Mouse (Mus musculus) heart, postnatal 36 days (tissue): ENCODE measurements around the gene Mob3b. TPM values are rescaled to one million over a fixed set of nuclear protein-coding genes. Genes with fewer than 3 reads are reported as not detected.

Experiments
- DNase-seq, 2 experiments: peaks; one replicate each; pipeline ENCODE4 v3.0.0; 2021 to 2022
- intact Hi-C: fragments of 180-260 bp; cut with DNase I; formaldehyde crosslinking; loops from one replicate; pipeline ENCODE4 v1.15.1; 2025
- total RNA-seq, 2 experiments: library from RNA; stranded (reverse); gene quantifications; 2 replicates each; pipeline ENCODE4 v1.2.3; 2021

The Mob3b gene
- total RNA-seq, 2 experiments from 2014 or later, result 1.1 to 1.2 TPM

DNA sequence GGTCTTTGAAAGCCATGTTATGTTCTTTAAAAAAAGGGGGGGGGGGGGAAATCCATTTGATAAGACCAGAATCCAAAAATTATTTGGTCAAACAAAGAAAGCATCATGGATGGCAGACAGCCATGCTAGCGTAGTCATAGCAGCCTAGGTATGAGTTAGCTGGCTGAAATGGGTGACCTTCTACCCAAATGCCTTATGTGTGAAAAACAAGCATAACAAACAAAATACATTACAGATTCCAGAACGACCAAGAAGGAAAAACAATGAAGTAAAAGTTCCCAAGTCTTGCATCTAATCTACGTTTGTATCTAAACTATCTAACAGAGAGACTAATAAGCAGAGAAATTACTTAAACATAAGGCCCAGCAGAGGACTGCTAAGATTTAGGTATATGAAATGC is 6.6 kb downstream of the Mob3b start:
- DNase-seq, result no peak

DNA sequence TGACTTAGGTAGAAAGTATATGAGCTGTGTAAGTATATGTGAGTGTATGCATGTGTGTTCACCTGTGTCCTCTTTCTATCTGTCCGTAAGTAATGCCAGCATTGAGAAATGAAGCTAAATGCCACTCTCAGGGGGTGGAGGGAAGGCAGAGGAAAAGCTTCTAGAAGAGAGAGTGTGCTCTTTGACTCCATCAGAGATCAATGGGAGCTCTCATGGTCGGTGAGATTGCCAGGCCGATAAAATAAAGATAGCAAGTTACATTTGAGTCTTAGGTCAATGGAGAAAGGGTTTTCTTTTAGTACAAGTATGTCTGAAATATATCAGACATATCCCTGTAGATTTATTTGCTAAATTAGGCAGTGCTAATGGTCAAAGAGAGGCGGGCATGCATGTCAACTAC is 9.0 kb downstream of the Mob3b start:
- intact Hi-C loops, result no loop called here
- no peak for DNase-seq

More for the DNA sequence above, 6.6 kb downstream of the Mob3b start:
- intact Hi-C loops, result no loop called here

DNA sequence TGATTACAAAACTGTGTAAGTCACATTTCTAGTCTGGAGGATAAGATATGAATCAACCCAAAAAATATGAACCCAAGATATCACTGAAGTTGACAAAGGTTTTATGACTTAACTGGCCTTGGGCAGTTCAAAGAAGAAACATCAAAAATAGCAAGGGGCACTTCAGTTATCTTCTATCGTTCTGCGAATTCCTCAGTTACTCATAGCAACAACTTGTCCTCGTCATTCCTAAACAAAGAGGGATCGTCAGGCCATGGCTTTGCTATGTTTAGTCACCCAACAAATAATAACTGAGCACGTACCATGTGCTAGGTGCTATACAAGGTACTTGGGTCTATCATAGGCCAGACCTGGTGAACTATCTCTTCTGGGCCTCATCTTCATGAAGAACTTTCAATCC is 10.7 kb downstream of the Mob3b start:
- no peak for DNase-seq
- intact Hi-C loops, result no loop called here

DNA sequence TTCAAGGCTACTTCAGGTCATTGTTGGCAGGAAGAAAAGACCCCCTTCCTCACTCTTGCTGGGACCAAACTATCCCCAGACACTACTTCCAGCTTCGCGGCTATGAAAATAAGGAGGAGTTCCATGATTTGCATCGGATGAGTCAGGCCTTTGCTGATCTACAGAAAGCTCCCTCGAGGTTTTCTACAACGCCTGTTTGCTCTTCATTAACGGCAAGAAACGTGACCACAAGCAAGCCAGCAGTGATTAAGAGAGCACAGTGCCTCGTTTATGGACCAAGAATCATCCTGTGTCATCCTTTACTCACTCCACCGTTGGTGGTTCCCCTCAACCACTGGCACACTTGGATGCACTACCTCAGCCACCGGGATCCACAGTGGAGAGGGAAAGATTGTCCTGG is 11.6 kb downstream of the Mob3b start:
- intact Hi-C loops, result no loop called here
- no peak for DNase-seq

DNA sequence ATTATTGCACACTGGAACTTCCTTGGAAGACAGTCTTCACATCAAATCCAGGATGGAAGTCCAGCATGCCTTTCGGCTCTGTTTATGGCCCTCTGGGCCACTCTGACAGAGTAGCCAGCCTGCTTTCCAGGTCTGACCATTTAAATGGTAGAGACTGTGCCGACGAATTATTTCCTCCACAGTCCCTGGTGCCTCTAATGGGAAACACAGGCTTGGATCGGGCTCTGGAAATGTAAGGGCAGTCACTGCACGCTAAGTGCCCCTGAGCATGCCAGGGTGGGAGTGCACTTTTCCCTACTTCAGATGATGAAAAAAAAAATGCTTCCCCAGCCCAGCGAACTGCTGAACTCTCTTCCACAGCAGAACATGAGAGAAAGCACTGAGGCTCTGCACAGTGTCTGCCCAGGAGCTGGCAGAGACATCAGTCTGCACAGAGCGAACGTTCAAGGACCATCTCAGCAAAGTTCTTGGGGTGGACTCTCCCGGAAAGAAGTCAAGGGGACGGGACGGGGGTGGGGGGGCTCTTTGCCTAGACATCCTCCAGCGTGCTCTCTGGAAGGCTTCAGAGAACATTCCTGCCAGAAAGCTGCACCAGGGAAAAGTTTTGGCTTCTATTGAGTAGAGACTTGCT is 13.7 kb downstream of the Mob3b start:
- no peak for DNase-seq
- intact Hi-C loops, result no loop called here

DNA sequence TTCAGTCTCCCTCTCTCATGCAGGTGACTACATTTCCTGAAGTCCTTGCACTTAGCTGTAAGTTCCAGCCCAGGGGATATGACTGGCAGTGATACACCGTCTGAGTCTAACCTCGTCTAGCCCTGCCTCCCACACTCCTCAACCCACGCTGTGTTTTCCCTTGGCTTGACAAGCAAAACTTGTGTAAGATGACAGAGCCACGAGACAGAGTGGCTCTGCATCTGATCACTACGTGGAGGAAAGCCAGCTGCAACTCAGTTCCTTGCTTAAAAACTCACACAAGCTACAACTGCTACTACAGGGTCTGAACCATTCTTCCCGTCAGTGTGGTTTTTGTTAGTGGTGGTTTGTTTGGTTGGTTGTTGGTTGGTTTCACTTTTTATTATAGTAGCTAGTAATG is 17.0 kb downstream of the Mob3b start:
- DNase-seq, result no peak
- intact Hi-C loops, result no loop called here

DNA sequence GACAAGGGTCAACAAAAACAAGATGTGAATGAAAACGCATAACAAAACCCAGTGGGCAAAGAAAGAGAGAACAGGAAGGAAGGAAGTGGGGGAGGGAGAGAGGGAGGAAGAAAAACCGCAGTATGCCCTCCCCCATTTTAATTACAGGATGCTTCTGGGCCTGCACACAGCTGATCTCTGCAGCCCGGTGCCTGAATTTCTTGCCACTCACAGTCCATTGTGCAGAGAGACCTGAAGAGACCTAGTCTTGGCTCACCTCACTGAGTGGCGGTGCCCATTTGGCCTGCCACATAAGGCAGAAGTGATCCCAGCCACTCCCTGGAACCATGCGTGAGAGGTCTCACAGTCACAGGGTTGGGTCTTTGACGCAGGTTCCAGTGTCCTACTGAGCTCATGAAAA is 19.2 kb downstream of the Mob3b start:
- intact Hi-C loops, result no loop called here
- no peak for DNase-seq

DNA sequence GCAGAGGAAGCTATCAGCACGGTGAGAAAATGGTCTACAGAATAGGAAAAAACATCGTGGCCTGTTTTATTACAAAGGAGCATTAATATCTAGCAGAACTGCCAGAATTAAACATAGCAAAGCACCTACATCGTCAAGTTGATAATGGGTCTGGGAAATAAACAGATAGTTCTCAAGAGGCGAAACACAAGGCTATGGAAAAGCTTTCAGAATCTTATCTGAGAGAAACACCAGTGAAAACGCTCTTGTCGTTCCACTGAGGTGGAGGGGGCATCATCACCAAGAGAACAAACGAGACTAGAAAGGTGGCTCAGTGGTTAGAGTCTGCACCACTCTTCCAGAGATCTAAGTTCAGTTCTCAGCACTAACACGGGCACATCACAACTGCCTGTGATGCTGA is 20.3 kb downstream of the Mob3b start:
- intact Hi-C loops, result no loop called here
- no peak for DNase-seq

DNA sequence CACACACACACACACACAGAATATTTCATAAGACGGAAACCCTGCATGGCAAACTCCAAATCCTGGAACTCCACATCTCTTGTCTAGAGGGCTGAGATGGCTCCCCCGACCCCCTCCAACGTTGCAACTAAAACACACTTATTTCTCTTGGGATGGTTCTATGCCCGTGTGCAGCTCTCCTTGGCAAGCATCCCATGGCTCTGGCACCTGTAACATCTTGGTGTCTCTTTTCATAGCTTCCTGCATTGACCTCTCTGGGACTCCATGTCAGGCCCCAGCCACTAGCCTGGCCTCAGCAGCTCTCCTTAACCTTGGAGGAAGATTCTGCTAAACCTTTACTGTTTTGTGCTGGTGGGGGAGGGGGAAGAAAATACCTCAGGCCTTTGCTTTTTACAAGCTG is 21.5 kb downstream of the Mob3b start:
- intact Hi-C loops, result no loop called here
- DNase-seq, result no peak

DNA sequence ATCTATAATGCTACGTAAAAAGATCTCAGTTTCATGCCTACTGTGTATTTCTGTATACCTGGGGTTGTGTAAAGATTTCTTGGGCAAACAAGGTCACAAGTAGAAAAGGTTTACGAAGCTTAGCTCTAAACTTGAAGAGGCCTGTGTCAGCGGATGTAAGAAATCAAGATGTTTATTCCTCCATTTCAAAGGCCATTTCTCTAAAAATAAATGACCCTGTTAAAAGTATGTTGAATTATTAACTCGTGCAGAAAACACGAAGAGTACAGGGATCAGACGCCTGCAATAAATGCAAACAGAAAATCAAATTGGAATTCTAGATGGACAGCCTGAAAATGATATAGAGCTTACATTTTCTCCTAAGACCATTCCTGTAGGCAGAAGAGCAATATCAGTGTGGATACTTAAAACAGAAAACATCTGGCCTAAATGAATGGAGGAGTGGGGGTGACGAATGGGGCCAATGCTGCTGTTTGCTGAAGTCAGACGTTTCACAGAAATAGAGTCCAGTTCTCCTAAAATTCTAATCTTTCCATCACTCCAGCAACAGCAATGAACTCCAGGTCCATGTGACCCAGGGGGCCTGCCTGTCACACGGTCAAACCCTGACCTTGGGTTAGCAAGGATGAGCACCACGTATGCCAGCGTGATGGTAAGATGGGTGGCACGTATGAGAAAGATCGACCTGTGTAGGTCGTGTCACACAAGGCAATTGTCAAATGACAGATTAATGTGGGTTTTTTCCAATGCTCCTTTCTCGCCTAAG is 22.3 kb downstream of the Mob3b start:
- no peak for DNase-seq
- intact Hi-C loops, result no loop called here

DNA sequence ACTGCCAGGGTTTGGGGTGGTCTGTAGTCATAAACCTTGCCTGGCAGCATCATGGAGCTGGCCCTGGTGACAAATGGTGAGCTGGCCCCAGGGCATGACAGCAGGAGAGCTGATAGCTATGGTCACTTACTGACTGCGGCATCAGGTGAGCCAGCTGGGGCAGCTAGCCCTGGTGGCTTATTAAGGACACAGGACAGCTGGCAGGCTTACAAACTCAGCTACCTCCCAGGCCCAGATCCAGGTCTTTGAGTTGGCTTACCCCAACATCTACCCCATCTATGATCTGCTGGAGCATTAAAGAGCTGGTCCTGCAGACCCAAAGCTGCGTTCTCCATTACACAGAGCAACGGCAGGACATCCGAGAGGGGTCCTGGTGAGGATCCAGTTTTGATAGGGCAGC is 23.9 kb downstream of the Mob3b start:
- DNase-seq, result no peak
- intact Hi-C loops, result no loop called here

DNA sequence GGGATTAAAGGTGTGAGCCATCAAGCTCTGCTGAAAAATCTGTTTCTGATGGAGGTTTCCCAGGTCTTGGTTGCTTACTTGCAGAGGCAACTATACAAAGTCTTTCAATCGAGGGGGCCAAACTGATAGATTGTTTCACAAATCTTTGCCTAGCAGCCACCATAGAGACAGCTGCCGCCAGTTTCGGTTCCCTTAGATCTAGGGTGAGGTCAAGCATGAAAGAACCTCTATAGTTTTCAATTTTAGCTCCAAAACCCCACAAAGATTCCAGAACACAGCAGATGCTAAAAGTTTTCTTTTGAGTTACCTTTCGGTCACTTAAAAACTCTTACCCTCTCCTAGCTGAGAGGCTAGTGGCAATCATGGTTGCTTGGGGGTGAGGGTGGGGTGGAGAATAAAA is 25.7 kb downstream of the Mob3b start:
- intact Hi-C loops, result no loop called here
- no peak for DNase-seq

DNA sequence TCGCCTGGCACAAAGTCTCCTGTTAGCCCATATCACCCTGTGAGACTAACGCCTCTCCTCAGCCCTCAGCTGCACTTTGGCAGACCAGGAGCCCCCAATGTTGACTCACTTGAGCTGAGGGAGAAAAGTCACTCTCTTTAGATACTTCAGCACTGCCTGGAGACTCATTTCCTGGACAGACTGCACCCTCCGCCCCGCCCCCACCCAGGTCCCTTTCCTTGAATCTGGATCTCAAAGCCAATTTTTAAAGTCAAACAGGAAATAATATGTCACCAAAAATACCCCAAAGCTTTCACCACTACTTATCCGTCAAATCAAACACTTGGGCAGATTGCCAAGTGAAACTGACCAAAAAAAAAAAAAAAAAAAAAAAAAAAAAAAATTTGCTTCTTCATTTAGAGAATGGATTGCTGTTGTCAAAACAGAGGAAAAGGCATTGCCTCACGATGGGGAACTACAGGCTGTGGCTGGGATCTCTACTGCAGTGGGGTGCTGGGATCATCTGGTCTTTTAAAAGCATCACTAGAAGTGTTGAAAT is 26.8 kb downstream of the Mob3b start:
- intact Hi-C loops, result no loop called here
- DNase-seq, result peak; percentile 10 to 11

DNA sequence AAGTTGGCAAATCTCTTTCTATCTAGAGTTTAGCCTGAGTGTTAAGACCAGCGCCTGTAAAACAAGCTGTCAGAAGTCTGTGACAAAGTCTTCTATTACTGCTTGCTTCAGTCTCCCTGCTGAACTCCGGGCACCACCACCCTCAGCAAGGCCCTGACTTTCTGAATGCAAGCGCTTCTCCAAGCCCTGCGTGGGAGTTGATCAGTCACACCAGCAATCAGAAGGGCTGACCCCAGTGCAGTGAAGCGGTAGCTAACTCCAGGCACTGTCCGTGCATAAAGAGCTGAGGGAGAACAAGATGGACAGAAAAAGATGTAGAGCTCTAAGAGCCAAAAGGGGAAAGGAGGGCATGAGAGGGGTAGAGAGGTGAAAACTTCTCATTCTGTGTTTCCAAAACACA is 29.5 kb downstream of the Mob3b start:
- intact Hi-C loops, result no loop called here

DNA sequence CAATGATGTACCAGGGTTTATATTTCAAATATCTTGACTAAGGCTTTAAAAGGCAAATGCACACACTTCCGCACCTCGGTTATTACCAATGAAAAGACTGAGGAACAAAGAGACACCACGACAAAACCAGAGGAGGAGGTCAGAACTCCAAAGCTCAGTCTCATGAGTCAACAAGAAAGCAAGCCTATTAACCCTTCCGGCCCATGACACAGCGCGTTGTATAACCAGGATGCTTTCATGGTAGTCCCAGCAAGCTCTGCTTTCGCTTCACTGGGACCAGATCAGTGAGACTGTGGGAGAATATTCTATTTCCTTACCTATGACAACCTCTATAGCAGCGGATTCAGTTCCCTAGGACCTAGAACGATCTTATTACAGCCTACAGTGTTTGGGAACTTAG is 30.5 kb downstream of the Mob3b start:
- no peak for DNase-seq
- intact Hi-C loops, result no loop called here

More for the DNA sequence above, 29.5 kb downstream of the Mob3b start:
- no peak for DNase-seq

DNA sequence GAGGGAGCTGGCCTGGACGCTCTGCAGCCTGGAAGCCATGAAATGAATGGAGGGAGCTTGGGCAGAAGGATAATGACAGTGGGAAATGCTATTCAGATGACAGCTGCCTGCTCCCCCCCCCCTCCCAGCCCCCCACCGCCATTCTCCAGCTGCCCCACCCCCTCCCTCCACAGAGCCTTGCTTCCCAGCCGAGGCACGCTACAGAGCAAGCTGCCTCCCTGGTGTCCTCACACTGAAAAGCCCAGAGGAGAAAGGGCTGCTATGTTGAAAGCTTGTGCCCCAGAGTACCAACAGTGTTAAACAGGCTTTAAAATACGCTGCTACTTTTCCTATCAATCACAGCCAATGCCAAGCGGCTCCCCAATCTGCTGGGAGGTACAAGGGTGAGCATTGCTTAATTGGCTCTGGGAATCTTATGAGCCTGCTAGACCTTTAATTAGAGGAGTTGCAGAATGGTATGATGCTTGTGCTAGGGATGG is 31.9 kb downstream of the Mob3b start:
- no peak for DNase-seq
- intact Hi-C loops, result no loop called here

DNA sequence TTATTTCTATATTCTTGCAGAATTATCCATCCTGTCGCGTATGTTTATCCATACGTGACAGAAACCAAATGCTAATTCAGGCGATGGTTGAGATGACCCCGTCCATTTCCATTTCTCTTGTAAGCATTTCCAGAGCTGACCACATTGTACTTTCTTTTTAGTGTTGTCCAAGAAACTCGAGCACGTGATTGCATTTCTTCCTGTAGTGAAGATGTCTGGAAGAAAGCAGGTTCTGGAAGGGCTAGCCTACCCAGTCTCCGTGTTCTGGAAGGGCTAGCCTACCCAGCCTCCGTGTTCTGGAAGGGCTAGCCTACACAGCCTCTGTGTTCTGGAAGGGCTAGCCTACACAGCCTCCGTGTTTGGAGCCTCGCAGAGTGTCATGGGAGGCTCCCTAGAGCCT is 33.3 kb downstream of the Mob3b start:
- intact Hi-C loops, result no loop called here
- DNase-seq, result no peak

DNA sequence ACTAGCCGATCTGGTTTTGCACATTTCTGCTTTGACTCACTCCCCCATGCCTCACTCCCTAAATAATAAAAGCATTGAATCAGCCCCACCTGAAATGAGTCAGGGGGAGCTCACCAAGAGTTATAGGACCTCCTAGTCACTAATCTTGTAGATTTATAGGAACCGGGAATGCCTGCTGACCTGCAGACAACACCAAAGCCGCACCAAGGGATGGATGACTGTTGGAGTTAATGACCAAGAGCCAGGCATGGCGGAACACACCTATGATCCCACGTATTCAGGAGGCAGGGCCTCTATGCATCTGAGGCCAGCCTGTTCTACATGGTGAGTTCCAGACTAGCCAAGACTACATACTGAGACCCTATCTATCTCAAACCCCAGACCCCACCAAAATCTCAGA is 34.2 kb downstream of the Mob3b start:
- intact Hi-C loops, result no loop called here
- DNase-seq, result no peak

DNA sequence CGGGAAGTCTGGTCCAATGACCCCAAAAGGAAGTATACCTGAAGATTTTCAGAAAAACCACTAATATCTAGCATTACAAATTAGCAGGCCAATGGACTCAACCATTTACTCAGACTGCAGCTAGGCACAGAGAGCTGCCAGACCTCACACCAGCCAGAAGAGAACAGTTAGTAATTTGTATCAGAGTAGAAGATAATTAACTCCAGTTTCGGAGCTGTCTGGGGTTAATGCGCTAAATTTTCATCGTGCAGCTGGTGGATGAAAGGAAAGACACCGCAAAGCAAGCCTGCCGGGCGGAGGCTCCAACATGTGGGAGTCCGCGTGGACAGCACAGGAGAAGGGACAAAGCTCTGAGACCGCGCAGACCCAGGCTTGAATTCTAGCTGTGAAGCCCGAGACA is 36.2 kb downstream of the Mob3b start:
- intact Hi-C loops, result no loop called here
- DNase-seq, result no peak

DNA sequence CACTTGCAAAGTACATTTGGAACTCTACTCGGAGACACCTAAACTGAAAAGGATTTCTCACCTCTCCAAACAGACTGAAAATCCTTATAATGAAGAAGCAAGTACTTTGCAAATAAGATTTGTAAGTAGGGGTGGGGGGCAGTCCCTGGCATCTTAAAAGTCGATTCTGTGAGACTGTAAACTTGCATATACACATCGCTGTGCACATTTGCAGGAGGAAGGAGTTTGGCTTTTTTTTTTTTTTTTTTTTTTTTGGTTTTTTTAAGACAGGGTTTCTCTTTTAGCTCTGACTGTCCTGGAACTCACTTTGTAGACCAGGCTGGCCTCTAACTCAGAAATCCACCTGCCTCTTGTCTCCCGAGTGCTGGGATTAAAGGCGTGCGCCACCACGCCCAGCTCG is 36.7 kb downstream of the Mob3b start:
- DNase-seq, result no peak
- intact Hi-C loops, result no loop called here

DNA sequence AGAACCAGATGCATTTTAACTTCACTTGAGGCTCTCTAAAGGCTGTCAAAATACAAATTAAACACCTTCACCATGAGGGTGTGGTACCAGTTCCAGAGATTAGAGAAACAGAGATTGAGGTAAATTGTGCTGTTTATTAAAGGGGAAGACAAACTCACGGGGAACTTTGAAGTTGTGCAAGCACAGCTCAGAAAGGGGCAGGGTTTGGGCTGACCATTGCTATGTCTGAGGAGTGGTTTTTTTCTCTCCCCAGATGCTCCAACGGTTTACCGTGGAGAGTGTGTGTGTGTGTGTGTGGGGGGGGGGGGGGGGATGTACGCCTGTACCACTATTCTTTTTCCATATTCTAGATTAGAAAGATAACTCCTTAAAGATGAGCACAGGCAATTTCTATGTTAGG is 37.1 kb downstream of the Mob3b start:
- intact Hi-C loops, result no loop called here
- DNase-seq, result no peak

DNA sequence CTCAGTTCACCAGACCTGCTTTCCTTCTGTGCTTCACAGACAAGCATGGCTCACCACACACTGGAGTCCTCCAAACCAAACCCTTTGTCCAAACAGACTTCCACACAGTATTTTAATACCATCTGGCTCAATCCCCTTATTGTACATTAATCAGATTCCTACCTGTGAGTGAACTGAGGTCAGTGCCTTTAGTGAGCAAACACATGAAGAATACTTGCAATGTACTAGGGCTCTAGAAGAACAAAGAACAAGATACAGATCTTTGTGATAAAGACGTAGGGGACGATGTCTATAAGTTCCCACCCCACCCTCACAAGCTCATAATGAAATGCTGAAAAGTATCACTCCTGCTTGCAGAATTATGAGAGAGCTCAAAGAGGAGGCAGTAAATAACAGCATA is 38.4 kb downstream of the Mob3b start:
- DNase-seq, result no peak
- intact Hi-C loops, result no loop called here
